Mouse (Mus musculus) C2C12 (cell line): ENCODE measurements around the gene Apobec3.

ENCODE experiments used
- CTCF ChIP-seq: IDR thresholded peaks from one replicate; pipeline ENCODE4 v1.5.1; 2011; ENCODE audit not compliant: control insufficient read depth, insufficient read depth, insufficient read length
- MAX ChIP-seq: IDR thresholded peaks from one replicate; pipeline ENCODE4 v1.6.1; 2011; ENCODE audit warnings: mild to moderate bottlenecking, control low read depth

- TF ChIP-seq CTCF (no peak), MAX (no peak)
Observed at GRCm38 (mm10) chr15:79879319-79879718, 12.1 kb upstream of the Apobec3 start.
